Mouse (Mus musculus) cerebral cortex, adult 2 months (tissue): ENCODE data around the gene Spcs2.

Source experiments
- WGBS: fragments of 180-500 bp; shearing (Covaris S2); methylation state at CpG from one replicate; pipeline ENCODE4 v1.1.7; 2018; 5-methylcytosine and 5-hydroxymethylcytosine counted together

Spcs2 gene

DNA sequence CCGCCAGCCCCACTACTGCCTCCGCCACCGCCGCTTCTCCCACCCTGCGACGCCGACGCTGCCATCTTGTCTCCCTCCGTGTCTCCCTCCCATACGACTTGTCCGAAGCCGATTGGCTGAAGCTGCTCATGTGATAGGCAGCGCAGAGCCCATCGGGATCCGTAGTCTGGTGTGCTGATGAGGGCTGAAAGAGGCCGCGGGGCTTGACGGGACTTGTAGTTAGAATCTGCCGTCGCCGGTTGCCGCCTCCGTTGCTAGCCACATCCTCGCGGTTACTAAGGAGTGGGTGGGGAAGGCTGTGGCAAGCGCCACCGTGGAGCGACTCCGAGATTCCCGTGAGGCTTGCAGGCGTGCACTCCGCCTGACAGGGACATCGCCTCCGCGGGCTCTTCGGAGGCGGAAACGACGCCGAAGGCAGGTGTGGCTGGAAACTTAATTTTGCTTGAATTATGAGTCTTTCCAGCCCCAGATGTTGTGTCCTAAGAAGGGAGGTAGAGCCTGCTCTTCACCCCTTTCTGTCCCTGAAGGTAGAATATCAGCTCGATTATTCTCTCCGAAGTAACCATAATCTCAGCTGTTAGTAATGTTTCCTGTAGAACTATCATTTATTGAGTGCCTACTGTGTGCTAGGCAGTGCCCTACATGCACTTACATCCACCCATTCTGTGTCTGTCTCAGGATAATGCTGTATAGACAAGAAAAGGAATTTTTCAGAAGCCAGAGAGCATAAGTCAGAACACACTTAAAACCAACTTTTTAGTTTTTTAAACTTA, 4.3 kb downstream of the Spcs2 start, which contains the start of gene Xrra1:
TSS of gene Xrra1 (plus strand) at position 304 of the 773 bp plus-strand sequence.
- WGBS = under 1% methylated on average over 42 of the region's 42 CpGs

DNA sequence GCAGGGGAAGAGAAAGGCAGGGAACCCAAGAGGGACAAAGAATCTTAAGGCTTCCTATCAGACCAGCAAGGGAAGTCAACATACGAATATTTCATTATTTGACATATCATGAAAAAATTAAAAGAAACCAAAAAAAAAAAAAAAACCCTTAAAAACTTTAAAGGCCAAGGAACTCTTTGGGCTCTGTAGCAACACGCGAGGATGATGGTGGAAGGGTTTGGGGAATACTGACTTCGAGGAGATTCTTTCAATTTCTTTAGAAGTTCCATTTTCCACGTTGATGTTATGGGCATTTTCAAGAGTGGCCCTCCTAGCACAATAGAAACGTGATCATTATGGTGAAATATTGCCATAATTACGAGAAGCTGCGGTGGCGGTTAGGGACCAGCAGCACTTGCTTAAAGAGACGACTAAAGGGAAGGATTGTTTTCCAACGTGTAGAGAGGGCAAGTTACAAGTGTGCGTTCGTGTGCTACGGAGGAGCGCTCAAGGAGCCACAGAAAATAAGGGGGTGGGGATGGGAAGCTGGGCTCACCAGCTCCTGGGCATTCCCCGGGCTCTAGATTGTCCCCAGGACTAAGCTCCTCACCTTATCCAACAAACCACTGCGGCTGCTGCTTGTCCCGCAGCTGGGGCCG, 5.0 kb downstream of the Spcs2 start:
- under 1% methylated on average over 19 of the region's 19 CpGs for WGBS

DNA sequence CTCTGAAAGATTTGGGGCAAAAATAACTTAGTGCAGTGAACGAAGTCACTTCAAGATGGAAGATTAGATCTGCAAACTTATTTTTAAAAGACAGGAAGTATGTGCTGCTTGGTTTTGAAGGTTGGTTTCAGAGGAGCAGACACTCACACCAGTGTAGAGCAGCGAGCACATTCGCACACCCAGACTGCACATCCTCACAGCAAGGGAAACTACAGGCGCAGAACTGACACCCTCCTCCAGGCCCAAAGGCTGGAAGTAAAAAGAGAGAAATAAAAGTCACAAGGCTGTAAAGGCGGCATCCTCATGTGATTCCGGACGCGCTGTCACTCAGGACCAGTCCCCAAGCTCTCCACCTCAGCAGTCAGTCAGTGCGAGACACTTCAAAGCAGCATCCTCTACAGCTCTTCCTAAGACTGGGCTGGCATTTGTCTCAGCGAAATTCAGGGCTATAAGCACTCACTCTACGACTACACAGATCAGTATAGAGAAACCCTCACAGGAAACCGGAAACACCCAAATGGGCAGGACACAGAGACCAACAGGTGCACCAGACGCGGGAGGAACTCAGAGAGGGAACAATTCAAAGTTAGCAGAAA, 6.9 kb downstream of the Spcs2 start:
- 61% methylated on average over 14 of the region's 14 CpGs for WGBS

DNA sequence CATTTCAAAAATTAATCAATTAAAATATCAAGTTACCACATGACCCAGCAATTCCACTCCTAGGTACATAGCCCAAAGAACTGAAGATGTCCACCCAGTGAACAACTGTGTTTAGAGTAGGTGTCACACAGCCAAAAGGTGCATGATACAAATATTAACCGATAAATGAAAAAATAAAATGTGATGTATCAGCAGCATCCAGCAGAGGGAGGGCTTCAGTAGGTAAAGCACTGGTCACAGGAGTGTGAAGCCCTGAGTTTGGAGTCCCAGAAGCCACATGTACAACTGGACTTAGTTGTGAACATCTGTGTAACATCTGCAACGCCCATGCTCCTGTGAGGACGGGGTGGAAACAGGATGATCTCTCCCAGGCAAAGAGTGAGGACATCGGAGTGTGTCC, 9.0 kb downstream of the Spcs2 start:
- 84% methylated on average over 4 of the region's 4 CpGs for WGBS

DNA sequence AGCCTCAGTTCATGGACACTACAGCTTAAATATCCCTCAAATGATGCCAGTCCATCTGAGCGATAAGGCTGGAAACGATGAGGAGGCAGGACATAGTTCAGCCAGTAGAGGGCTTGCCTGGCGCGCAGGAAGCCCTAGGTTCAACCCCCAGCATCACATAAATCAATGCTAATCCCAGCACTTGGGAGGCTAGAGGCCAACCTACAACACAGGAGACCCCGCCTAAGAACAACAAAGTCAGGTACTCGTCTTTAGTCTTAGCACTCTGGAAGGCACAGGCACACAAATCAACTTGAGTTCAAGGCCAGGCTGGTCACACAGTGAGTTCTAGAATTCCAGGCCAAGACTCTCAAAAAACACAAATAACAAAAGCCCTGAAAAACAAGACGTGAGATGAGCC, 9.9 kb downstream of the Spcs2 start:
- WGBS = 88% methylated on average over 7 of the region's 7 CpGs

DNA sequence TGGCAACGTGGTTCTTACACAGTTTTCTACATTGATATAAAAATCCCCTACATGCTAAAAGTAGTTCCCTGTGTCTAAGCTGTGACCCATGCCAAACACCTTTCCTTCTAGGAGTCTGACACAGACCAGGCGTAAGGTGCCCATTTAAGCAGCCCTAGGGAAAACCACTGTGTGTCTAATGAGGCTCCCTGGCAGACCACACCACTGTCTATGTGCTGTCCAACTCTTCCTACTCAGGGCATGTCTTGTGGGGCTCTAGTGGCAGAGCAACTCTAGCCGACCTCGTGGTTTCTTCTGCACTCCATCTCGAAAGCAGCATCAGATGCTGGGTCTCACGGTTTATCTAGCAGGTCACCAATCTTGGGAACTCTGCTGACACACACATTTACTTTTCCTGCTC, 11.6 kb downstream of the Spcs2 start:
- 84% methylated on average over 6 of the region's 6 CpGs for WGBS

DNA sequence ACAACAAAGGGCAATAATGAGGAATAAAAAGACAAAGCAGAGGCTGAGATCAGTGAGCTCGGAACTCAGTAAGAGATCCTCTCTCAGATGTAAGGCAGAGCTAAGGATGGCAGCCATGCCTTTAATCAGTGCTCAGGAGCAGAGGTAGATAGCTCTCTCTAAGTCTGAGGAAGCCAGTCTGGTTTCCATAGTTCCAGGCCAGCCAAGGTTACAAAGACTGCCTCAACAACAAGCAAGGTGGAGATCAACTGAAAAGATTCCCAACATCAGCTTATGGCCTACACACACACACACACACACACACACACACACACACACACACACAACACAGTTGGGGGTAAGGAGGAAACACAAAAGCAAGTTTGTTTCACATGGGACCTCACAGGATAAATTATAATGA, 12.1 kb downstream of the Spcs2 start:
- WGBS = 50% methylated on average over 1 of the region's 1 CpGs

DNA sequence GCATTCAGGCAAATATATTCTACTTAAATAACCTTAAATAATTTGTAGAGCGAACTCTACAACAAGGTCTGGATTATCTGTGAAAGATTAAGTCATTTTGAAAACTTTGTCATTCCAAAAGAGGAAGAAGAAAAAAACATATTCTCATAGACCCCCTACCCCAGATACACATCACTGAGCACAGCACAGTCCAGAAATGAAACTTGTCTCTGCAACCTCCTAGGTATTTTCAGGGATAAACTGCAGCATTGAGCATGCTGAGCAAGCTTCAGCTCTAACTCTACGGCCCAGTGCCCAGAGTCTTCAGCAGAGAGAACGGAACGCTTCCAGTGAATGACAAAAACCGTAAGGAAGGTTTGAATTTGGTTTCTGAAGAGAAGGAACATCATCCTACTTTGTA, 12.7 kb downstream of the Spcs2 start:
- 71% methylated on average over 5 of the region's 5 CpGs for WGBS

DNA sequence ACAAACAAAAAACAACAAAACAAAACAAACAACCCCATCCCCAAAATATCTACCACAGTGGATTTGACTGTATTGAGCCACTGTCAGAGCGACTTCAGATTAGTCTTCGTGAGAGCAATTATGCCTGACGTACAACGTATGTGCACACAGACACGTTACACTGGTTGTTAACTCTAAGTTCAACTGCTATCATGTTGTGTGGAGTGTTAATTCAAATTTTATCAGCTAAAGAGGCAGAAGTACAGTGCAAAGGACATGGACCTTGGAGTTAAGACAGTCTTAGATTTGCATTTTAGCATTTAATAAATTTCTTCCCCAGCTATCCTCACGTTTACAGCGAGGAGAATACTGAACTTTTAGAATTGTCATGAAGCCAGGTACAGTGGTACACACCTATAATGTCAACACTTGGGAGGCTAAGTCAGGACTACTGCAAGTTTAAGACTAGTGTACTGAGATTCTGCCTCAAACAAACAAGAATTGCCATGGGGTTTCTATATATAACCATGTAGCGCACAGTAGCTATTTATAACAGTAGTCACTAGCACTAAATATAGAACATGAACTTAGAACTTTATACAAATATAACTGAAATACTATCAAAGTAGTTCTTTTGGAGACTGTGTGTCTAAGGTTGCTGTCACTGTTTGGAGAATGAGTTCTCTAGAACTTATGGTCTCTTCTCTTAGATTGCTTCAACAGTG, 17.6 kb downstream of the Spcs2 start:
- WGBS = 86% methylated on average over 8 of the region's 8 CpGs

DNA sequence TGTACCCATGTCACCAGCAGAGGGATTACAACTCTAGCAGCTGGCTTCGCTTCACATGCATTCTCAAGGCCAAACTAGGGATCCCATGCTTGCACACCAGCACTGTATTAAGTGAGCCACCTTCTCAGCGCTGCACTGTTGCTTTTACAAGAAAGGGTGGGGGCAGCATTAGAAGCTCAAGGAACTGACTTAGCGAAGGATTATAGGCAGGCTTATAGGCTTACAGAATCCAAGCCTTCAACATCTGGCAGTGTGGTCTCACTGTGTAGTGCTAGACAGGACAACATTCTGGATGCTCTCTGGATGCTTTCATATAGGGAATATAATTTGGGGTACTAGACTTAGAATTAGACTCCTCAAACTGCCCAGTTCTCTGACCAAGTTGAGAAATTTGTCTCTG, 25.0 kb downstream of the Spcs2 start:
- 89% methylated on average over 3 of the region's 3 CpGs for WGBS

DNA sequence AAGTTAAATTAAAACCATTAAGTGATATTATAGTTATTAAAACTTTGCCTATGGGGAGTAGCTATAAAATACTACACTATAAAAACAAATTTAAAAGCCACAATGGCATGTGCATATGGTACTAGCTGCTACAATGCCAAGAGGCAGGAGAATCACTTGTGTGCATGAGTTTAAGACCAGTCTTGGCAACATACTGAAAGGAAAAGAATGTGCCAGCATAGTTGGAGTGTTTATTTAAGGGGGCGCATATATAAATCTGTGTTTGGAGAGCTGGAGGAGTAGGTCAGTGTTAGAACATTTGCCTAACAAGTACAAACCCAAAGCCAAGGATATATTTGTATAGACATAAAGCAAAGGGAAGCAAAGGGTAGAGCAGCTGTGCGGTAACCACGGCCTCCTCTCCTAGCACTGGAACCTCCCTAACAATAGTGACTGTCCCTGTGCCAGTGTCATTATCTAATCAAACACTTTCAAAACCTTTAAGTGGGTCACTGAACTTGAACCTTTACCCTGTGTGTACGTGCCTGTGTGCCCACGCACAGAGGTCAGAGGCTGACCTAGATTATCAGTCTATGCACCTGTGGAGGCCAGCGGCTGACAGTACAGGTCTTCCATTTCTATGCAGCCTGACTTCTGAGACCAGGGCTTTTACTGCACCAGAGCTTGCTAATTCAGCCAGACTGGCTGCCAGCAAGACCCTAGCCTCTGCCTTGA, 25.7 kb downstream of the Spcs2 start:
- WGBS = 83% methylated on average over 6 of the region's 6 CpGs

DNA sequence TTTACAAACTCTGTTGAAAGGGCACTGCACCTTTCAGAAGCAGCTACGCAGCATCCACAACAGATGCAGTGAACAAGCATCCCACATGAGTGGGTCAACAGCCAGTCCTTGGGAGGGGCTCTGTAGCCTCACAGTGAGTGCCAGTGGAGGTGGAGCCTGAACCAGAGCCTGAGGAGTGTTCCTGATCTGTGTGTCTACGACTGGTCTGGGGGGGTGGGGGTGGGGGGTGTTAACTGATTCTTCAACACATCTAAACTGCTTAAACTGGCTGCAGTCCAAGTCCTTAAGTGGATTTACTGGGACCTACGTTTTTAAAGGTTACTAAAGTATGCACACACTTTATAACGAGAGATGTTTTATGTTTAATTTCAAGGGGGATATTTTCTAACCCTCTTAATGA, 26.5 kb downstream of the Spcs2 start:
- WGBS = 54% methylated on average over 4 of the region's 4 CpGs

DNA sequence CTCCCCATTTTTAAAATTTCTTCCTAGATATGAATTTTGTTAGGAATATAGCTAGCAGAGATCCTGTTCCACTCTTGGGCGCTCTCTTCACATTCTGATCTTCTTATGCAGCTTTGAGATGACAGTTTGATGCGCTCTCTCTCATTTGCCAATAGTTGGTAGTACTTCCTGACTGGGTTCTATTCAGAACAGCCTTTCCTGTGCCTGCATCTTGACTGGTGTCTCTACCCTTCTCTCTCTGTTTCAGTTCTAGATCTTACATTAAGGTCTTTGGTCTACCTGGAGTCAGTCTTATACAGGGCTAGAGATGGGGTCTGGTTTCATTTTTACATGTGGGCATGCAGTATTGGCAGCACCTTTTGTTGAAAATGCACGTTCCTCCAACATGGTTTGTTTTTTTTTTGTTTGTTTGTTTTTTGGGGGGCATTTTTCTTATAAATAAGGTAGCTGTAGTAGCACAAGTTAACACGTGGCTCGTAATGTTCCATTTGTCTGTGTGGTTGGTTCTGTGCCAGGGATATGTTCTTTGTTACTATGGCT, 28.9 kb downstream of the Spcs2 start:
- 74% methylated on average over 5 of the region's 5 CpGs for WGBS

DNA sequence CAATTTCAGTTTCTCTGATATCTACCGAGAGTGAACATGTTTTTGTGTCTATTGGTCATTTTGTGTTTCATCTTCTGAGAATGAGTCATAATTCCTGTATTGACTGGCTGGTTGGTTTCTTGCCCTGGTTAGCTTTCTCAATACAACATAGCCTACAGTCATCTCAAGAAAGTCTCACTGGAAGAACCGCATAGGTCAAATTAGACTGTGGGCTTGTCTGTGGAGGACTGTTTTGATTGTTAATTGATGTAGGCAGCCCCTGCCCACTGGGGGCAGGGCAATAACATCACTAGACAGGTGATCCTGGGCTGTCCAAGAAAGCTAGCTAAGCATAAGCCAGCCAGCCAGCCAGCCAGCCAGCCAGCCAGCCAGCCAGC, 29.4 kb downstream of the Spcs2 start:
- WGBS = 83% methylated on average over 2 of the region's 2 CpGs

DNA sequence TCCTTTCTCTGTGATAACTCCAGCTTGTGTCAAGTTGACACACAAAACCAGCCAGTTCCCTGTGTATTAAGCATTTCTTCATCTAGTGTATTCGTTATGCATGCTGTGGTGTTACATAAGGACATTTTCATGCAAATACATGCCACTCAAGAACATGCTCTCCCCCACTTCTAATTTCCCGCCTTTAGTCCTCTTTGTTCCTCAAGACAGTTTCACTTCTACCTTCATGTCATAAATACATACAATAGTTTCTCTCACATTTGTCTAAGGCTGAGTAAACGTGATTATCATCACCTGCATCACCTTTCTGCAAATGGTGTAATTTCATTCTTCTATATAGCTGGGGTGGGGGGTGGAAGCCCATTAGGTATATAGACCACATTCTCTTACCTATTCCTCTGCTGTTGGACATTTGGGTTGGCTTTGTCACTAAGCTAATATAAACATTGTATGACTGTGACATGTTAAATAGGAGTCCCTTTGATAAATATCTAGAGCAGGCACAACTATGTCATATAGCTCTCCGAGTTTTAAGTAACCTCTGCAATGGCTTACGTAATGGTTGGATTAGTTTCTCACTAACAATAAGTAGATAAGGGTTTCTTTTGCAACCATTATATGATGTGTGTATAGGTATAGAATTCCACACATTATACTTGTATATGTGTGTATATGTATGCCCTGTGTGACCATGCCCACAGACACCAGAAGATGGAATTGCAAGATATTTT, 30.0 kb downstream of the Spcs2 start:
- WGBS = 83% methylated on average over 5 of the region's 5 CpGs

DNA sequence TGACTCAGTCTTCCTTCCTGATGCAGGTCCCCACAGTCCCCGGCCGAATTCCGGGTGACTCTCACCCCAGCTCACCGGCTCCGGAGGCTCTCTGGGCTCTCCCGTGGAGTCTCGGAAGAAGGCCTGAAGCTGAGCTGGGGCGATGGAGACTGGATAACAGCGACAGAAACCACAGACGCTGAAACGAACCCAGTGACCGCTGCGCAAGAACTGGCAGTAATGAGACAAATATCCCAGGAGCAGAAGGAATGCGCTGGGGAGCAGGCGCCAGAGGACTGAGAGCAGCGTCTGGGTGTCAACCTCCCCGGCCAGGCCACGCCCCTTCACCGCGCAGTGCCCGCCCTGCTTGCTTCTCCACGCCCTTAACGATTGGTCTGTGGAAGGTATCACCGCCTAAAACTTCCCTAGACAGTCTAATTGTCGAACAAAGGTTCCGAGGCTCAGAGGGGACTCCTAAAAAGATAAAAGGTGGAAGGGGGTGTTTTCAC, 35.1 kb downstream of the Spcs2 start, which contains the start of gene Neu3:
TSS of gene Neu3 (minus strand) at position 335 of the 488 bp plus-strand sequence.
- 2% methylated on average over 26 of the region's 26 CpGs for WGBS

DNA sequence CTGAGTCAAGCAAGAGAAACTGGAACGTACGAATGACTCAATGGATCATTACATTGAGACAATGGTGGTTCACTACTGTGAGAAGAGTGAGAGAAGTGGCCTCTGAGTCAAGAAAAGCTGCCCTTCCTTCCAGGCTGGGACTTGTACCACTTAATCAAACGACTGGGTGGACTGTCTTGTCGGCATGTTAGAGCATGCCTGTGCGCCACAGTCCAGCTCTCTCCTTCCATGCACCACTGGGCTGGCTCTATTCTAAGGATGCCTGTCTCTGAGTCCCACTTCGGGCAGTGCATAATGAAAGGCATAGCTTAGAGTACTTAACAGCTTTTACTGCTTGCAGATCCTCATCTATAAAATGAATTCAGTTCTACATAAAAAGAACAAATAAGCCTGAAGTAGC, 37.2 kb downstream of the Spcs2 start:
- 82% methylated on average over 6 of the region's 6 CpGs for WGBS

DNA sequence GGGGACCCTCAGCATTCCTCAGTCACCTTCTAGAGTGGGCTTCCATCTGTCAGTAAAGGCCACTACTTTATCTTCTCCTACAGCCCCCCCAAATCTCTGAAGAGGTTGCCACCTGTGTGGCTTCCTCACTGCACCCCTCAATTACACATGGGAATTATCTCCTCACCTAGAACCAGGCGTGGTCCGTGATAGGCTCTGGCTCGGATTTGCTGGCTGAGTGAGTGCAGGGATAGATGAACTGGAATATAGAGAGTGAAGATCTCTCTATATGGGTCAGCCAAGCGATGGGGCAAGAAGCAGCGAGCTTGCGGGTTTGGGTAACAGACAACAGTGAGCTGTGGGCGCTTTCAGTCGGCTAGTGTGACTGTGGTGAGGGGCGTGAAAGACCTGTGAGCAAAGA, 37.8 kb downstream of the Spcs2 start:
- WGBS = 93% methylated on average over 9 of the region's 9 CpGs

DNA sequence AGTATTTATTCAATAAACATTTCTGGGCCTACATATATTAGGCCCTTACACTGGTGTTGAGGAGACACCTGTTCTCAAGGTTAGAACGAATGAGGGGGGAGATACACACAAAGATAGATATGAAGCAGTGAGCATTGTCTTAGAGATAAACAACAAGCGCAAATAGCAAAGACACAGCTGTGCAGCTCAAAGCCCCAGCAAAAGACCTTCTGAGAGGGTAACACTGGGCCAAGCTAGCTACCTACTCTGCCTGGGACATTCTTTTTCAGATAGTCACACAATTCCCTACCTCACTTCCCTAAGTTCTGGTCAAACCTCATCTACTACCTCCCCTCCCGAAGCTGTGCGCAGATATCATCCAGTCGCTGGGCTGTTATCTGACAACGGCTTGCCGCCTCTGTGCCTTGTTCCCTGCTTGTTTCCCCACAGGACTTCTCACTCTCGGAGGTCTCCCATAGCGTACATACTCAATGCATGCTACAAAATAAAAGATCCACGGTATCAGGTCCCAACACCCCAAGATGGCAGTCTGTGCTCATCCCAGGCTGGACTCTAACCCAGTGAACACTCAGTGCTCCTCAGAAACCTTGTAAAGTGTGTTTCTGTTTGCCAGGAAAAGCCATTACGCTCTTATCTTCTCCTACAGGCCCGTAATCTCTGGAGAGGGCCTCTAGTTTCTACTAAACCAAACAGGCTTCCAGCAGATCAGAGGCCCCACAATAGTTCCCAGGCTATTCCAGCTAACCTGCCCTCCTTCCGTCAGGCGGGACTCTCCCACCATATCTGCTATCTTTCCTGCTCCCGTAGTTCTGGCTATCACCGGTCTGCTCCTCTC, 38.4 kb downstream of the Spcs2 start:
- 93% methylated on average over 16 of the region's 16 CpGs for WGBS
